In genomic region chr12:69163586-69163985, GRCm38 (mm10) we compare ENCODE assay signal across 2 mouse cellular contexts. TPM values are rescaled to one million over a fixed set of nuclear protein-coding genes. Genes with fewer than 3 reads are reported as not detected.
"Had no signal": no experiment of that assay in that cellular context is flagged by ENCODE, and none has a peak within 500 bp of the region (broad histone marks: within the 10 kb centered on the region; RNA-seq: fewer than 3 reads in every experiment).

No protein-coding gene starts in this region.

RNA-seq across cellular contexts. Expression of gene Lrr1, which starts 5.0 kb away (rescaled TPM):
- polyA plus RNA-seq: heart, adult 2 months had no signal

RNA-seq across cellular contexts. Expression of gene Gm49383, which starts 33.3 kb away (rescaled TPM):
- polyA plus RNA-seq: erythroblast, embryonic 14.5 days had no signal
